Mouse (Mus musculus) forebrain, embryonic 15.5 days (tissue): ENCODE measurements at regions not wholly inside any gene's neighbourhood (a gene's known extent, or its start where the extent isn't known, plus 50 kb on each side); places are given as distances from the start of the nearest gene placed in this dataset.

Experiments used
- ATAC-seq: fragments of 200-750 bp; cut with Nextera tagmentation; replicated peaks from 2 replicates; pipeline ENCODE4 v1.8.0; 2017; ENCODE audit warnings: mild to moderate bottlenecking, moderate TSS enrichment, moderate library complexity
- H3K27ac ChIP-seq: fragments of 300-500 bp; sonication (generic); replicated peaks from 2 replicates; pipeline ENCODE4 v1.5.1; 2015; ENCODE audit warnings: mild to moderate bottlenecking, inconsistent platforms
- H3K27me3 ChIP-seq: fragments of 300-500 bp; sonication (generic); 2 replicates; pipeline ENCODE4 v1.6.1; 2015; ENCODE audit warnings: inconsistent platforms
- H3K36me3 ChIP-seq: fragments of 300-500 bp; sonication (generic); 2 replicates; pipeline ENCODE4 v1.6.1; 2015; ENCODE audit warnings: mild to moderate bottlenecking, inconsistent platforms
- H3K4me1 ChIP-seq: fragments of 300-500 bp; sonication (generic); 2 replicates; pipeline ENCODE4 v1.6.1; 2015; ENCODE audit warnings: inconsistent platforms
- H3K4me2 ChIP-seq: fragments of 300-500 bp; sonication (generic); replicated peaks from 2 replicates; pipeline ENCODE4 v1.6.1; 2015; ENCODE audit warnings: mild to moderate bottlenecking, inconsistent platforms
- H3K4me3 ChIP-seq: fragments of 300-500 bp; sonication (generic); 2 replicates; pipeline ENCODE4 v1.5.1; 2015; ENCODE audit warnings: mild to moderate bottlenecking, inconsistent platforms
- H3K9ac ChIP-seq: fragments of 300-500 bp; sonication (generic); replicated peaks from 2 replicates; pipeline ENCODE4 v1.6.1; 2015; ENCODE audit warnings: mild to moderate bottlenecking, inconsistent platforms
- H3K9me3 ChIP-seq: fragments of 300-500 bp; sonication (generic); 2 replicates; pipeline ENCODE4 v1.6.1; 2016; ENCODE audit warnings: inconsistent platforms
- WGBS: fragments of 180-500 bp; shearing (Covaris S2); methylation state at CpG from one replicate; pipeline ENCODE4 v1.1.7; 2015; ENCODE audit warnings: mixed read lengths; 5-methylcytosine and 5-hydroxymethylcytosine counted together

DNA sequence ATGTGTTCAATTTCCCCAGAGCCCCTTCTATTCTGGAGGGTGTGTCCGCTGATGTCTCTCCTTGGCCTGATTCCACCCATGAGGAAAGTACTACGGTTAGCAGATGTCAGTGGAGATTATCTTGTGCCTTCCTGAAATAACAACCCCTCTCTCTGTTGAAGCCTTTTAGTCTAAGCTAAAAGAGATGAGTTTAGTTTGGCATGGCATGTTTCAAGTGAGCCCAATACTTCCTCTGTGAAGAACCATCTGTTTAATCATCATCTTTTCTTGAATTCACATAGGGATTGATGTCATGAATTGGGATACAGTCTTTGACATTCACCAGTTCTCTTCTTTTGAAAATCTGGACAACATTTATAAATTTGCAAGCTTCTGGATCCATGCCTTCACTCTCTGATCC lies 387.5 kb downstream of the Dmrt2 start:
- Histone ChIP-seq H3K4me1 (no peaks in the 10 kb centered on the region), H3K27ac (no peak overlapping the region), H3K36me3 (no peaks in the 10 kb centered on the region), H3K4me2 (no peak overlapping the region), H3K9ac (no peak overlapping the region), H3K27me3 (no peaks in the 10 kb centered on the region), H3K9me3 (no peaks in the 10 kb centered on the region), H3K4me3 (no peak overlapping the region)
- no peak for ATAC-seq
- 92% methylated on average over 2 of the region's 2 CpGs for WGBS

DNA sequence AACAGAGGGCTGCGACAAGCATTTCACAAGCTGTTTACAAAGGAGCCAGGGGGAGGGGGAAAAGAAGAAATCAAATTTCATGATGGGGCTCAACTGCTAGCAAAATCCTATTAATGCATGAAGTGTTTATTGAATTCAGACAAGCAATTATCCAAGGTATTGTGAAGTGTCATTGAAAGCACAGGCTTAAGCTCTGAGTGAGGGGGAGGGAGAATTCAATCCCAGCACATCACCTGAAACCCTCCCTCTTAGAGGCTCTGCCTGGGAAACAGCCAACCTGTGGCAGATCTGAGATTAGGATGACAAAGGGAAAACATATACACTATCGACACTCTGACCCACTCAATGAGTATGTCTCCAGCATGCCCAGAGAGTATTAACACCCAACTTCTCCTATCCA lies 396.3 kb downstream of the Dmrt2 start:
- Histone ChIP-seq H3K4me1 (0 out of 2 replicates have a peak, but pooled peaks cover 6% of the 10 kb centered on the region), H3K27me3 (no peaks in the 10 kb centered on the region), H3K9me3 (no peaks in the 10 kb centered on the region), H3K4me3 (no peak overlapping the region), H3K27ac (no peak overlapping the region), H3K36me3 (no peaks in the 10 kb centered on the region), H3K9ac (no peak overlapping the region), H3K4me2 (no peak overlapping the region)
- ATAC-seq = no peak
- 55% methylated on average over 2 of the region's 2 CpGs for WGBS

DNA sequence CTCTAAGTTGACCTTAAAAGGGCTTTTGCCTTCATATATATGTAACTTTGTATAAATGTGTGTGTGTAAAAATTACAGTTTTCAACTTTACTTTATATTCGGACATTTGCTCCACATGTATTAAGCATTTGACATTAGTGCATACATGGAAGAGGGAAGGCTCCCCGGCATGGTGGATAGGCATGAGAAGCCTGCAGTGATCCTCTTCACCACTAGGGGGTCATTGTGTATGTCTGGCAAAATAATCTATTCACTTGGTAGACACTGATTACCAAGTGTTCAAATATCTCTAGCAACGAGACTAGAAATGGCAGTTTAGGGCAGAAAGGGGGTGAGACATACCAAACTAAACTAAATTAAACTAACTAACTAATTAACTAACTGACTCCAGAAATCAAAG lies 397.7 kb downstream of the Dmrt2 start:
- H3K9me3 ChIP-seq = no peaks in the 10 kb centered on the region
- no peaks in the 10 kb centered on the region for H3K27me3 ChIP-seq
- ATAC-seq = no peak
- H3K36me3 ChIP-seq = no peaks in the 10 kb centered on the region
- no peak overlapping the region for H3K4me3 ChIP-seq
- H3K4me1 ChIP-seq = 0 out of 2 replicates have a peak, but pooled peaks cover 6% of the 10 kb centered on the region
- H3K27ac ChIP-seq = no peak overlapping the region
- WGBS = 87% methylated on average over 3 of the region's 3 CpGs
- H3K9ac ChIP-seq = no peak overlapping the region
- H3K4me2 ChIP-seq = no peak overlapping the region

DNA sequence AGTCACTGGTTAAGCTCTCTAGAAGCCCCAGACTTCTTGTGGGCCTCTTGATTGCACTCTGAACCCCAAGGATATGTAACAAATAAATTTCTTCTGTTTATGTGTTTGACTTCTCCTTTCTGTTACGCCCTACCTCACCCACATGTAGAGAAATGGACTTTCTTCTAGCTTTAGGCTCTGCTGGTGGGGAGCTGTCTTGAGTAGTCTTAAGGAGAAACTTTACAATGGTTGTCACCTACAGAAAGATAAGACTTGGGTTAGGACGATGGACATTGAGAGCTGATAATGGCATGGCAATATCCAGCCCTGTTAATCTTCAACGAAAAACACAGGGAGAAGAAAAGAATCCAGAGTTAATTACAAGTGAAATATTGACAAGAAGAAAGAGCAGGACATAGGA lies 416.1 kb downstream of the Dmrt2 start:
- no peak for ATAC-seq
- Histone ChIP-seq H3K4me3 (no peak overlapping the region), H3K36me3 (no peaks in the 10 kb centered on the region), H3K4me2 (no peak overlapping the region), H3K27ac (no peak overlapping the region), H3K9ac (no peak overlapping the region), H3K9me3 (no peaks in the 10 kb centered on the region), H3K27me3 (no peaks in the 10 kb centered on the region), H3K4me1 (no peaks in the 10 kb centered on the region)
- WGBS = 89% methylated on average over 3 of the region's 3 CpGs

DNA sequence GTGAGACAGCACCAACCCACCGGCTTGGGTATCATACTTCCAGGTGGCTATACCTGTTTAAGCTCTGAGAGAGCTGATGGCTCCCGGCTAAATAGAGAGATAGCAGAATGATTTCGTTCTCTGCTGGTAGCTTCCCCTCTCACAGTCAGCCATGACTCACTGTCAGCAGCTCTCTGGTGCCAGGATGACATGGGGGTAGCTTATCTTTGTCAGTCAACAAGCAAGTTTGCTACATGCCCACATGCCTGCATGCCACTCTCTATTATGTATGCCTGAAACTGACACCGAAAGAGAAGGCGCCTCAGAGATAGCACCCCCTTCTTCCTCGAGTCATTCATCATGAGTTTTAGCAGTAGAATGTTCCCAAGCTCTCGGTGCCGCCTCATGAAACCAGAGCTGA lies 419.2 kb downstream of the Dmrt2 start:
- 86% methylated on average over 8 of the region's 8 CpGs for WGBS
- Histone ChIP-seq H3K9me3 (no peaks in the 10 kb centered on the region), H3K4me3 (no peak overlapping the region), H3K9ac (no peak overlapping the region), H3K4me1 (no peaks in the 10 kb centered on the region), H3K4me2 (no peak overlapping the region), H3K36me3 (no peaks in the 10 kb centered on the region), H3K27ac (no peak overlapping the region), H3K27me3 (no peaks in the 10 kb centered on the region)
- ATAC-seq = no peak

DNA sequence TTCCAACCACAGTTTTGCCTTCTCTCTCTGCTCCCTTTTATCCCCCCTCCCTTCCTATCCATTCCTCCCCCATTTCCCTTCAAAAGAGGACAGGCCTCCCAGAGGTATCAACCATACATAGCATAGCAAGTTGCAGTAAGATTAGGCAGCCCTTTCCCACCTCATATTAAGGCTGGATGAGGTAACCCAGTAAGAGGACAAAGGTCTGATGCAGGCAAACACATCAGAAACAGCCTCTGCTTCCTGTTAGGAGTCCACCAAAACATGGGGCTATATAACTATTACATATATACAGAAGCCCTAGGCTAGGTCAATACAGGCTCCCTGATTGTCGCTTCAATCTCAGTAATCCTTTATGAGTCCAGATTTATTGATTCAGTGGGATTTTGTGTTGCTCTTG lies 421.6 kb downstream of the Dmrt2 start:
- Histone ChIP-seq H3K36me3 (no peaks in the 10 kb centered on the region), H3K9ac (no peak overlapping the region), H3K27ac (no peak overlapping the region), H3K4me2 (no peak overlapping the region), H3K4me3 (no peak overlapping the region), H3K9me3 (no peaks in the 10 kb centered on the region), H3K4me1 (no peaks in the 10 kb centered on the region), H3K27me3 (no peaks in the 10 kb centered on the region)
- WGBS = 89% methylated on average over 1 of the region's 1 CpGs
- no peak for ATAC-seq

DNA sequence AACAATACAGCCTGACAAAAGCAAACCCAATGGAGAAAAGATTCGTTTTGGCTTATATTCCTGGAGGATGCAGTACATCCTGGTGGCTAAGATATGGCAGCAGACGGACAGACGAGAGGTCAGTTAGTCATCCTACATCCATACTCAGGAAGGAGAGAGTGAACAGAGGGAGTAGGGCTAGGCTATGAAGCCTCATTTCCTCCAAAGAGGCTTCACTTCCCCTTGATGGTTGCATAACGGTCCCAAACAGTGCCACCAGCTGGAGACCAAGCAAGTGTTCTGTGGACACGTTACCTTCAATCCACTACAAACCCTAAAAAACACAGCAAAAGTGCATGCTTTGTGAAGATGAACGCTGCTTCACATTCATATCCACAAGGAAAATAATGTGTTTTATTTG lies 442.1 kb downstream of the Dmrt2 start:
- H3K36me3 ChIP-seq = no peaks in the 10 kb centered on the region
- H3K27ac ChIP-seq = no peak overlapping the region
- H3K4me1 ChIP-seq = no peaks in the 10 kb centered on the region
- WGBS = 86% methylated on average over 6 of the region's 6 CpGs
- H3K27me3 ChIP-seq = no peaks in the 10 kb centered on the region
- no peak overlapping the region for H3K9ac ChIP-seq
- H3K4me3 ChIP-seq = no peak overlapping the region
- no peak overlapping the region for H3K4me2 ChIP-seq
- no peaks in the 10 kb centered on the region for H3K9me3 ChIP-seq
- no peak for ATAC-seq

DNA sequence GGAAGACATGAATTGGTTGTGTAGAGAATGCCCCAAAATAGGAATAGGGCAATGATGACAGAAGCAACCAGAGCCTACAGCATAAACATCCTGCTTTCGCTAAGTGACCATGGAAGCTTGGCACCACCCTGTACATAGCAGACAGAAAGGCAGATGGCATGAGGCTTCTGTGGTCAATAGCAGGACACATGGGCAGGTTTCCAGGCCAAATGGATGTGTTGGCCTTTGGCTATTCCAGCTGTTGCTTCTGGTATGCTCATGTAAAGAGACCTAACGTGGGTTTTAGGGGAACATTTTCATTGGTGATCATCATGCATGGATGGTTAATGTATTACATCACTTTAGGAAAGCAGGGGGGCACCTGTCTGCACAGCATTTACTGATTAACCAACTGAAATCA lies 456.2 kb downstream of the Dmrt2 start:
- 64% methylated on average over 2 of the region's 2 CpGs for WGBS
- ATAC-seq = no peak
- no peaks in the 10 kb centered on the region for H3K36me3 ChIP-seq

DNA sequence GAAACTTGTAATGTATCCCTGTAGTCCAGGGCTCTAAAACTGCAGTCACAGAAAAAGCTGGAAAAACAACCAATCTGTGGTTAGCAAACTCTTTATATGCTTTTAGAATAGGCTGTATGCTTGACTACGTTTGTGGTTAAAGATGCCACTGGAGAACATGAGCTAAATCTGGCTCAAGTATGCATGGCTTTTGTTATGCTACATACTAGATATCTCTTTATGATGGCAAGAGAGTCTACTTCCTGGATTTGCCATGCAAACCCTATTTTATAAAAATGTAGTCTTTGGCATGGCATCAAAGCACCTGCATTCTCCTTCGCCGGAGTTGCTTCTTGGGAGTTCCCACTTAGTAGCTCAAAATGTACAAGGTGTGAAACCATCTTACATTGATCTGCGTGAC lies 462.2 kb downstream of the Dmrt2 start:
- Histone ChIP-seq H3K36me3 (no peaks in the 10 kb centered on the region), H3K4me1 (no peaks in the 10 kb centered on the region), H3K27me3 (no peaks in the 10 kb centered on the region), H3K4me3 (no peak overlapping the region), H3K4me2 (no peak overlapping the region), H3K27ac (no peak overlapping the region), H3K9me3 (no peaks in the 10 kb centered on the region), H3K9ac (no peak overlapping the region)
- 82% methylated on average over 4 of the region's 4 CpGs for WGBS
- ATAC-seq = no peak

More for the DNA sequence above, 456.2 kb downstream of the Dmrt2 start:
- Histone ChIP-seq H3K27ac (no peak overlapping the region), H3K9me3 (no peaks in the 10 kb centered on the region), H3K27me3 (no peaks in the 10 kb centered on the region), H3K4me3 (no peak overlapping the region), H3K9ac (no peak overlapping the region), H3K4me2 (no peak overlapping the region), H3K4me1 (no peaks in the 10 kb centered on the region)

DNA sequence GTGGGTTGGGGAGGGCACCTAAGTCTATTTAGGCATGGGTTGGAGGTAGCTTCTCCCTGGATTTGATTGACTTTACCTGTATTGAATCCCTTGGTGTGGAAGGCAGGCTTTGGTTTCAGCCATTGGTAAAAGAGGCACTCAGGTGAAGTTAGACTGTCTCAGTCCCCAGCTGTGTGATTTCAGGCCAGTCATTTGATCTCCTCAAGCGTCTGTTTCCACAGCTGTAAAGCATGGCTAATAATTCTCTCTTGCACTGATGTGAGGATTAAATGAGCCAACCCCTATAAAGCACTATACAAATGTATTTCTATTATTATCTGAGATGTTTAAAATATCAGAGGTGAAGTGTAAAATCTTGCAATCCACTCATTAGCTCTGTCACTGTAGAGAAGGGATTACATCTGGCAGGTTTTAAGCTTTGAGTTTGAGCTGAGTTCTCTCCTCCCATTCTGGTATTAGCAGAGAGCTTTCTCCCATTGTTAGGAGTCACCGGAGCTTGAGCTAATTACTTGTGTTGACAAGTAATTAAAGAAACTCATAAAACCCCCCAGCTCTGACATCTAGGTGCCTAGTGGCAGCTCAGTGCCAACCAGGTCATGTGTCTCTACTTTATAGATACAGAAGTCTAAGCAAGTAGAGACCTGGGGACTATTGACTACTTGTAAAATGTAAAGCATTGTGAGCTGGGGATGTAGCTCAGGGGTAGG lies 463.3 kb downstream of the Dmrt2 start:
- Histone ChIP-seq H3K27ac (no peak overlapping the region), H3K36me3 (no peaks in the 10 kb centered on the region), H3K4me3 (no peak overlapping the region), H3K9ac (no peak overlapping the region), H3K27me3 (no peaks in the 10 kb centered on the region), H3K4me2 (no peak overlapping the region), H3K4me1 (no peaks in the 10 kb centered on the region), H3K9me3 (no peaks in the 10 kb centered on the region)
- no peak for ATAC-seq
- WGBS = 5% methylated on average over 2 of the region's 2 CpGs

DNA sequence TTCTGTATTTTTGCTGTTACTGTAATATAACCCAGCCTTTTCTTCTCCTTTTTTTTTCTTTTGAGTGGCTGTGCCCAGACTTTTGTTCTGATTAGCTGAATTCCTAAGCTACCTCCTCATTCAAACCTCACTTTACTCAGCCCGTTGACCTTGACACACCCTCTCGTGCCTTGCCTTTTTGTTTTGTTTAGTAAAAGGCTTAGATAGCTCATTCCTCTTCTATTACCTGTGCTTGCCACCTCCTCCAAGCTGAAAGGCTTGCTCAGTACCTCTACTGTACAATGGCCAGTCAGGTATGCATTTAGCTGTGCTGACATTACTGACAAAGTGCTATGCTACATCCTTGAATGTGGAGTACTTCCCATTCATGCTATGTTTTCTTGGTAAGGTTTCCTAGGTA lies 464.2 kb upstream of the Smarca2 start:
- H3K27me3 ChIP-seq = no peaks in the 10 kb centered on the region
- H3K9ac ChIP-seq = no peak overlapping the region
- H3K36me3 ChIP-seq = no peaks in the 10 kb centered on the region
- WGBS = 57% methylated on average over 2 of the region's 2 CpGs
- H3K9me3 ChIP-seq = no peaks in the 10 kb centered on the region
- H3K4me3 ChIP-seq = no peak overlapping the region
- ATAC-seq = no peak
- no peak overlapping the region for H3K4me2 ChIP-seq
- no peaks in the 10 kb centered on the region for H3K4me1 ChIP-seq
- H3K27ac ChIP-seq = no peak overlapping the region

DNA sequence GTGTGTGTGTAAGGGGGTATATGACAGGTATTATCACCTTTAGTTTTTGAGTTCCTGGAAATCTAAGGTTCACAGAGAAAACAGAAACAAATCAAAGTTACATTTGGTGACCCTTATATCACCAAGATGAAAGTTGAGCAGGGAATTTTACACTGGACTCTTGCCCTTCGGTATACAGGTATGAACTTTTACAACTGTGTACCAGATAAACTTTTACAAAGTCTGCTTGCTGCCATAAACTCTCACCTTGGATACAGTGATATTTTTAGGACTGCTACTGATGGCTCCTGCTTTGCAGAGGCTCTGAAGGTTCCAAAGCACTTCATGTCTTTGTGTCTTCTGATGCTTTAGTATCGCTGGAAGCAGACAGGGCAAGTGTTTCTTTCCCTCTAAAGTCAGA lies 461.3 kb upstream of the Smarca2 start:
- H3K4me3 ChIP-seq = no peak overlapping the region
- H3K27ac ChIP-seq = no peak overlapping the region
- WGBS = 91% methylated on average over 2 of the region's 2 CpGs
- H3K27me3 ChIP-seq = no peaks in the 10 kb centered on the region
- no peaks in the 10 kb centered on the region for H3K36me3 ChIP-seq
- ATAC-seq = no peak
- H3K4me1 ChIP-seq = no peaks in the 10 kb centered on the region
- no peaks in the 10 kb centered on the region for H3K9me3 ChIP-seq
- H3K4me2 ChIP-seq = no peak overlapping the region
- H3K9ac ChIP-seq = no peak overlapping the region

DNA sequence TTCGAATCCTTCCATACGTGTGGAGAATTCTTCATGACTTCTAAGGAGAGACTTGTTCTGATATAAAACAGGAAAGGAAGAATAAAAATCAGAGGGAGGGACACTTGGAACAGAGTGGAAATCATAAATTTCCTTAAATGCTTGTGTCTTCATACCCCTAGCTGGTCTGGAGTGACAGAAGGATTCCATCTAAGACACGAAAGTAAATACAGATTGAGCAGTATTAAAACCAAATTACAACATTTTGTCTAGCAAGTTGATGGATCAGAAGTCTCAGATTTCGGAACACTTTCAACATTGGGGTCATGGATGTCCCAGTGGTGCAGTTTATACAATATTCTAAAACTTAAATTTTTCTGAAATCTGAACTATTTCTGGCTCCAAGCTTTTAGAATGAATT lies 453.6 kb upstream of the Smarca2 start:
- Histone ChIP-seq H3K27ac (no peak overlapping the region), H3K4me2 (no peak overlapping the region), H3K27me3 (no peaks in the 10 kb centered on the region), H3K4me1 (no peaks in the 10 kb centered on the region), H3K36me3 (no peaks in the 10 kb centered on the region), H3K9me3 (no peaks in the 10 kb centered on the region), H3K4me3 (no peak overlapping the region), H3K9ac (no peak overlapping the region)
- ATAC-seq = no peak
- WGBS = 90% methylated on average over 4 of the region's 4 CpGs
